Mouse (Mus musculus) cerebellum, adult 2 months (tissue): ENCODE data around the gene Vmn2r86.
"Not testable (repeated sequence)": the region's sequence is repeated elsewhere in the genome, so short reads cannot be mapped to it uniquely, and the experiment has no call there.

Experiments
- CTCF ChIP-seq: fragments of 200-500 bp; IDR thresholded peaks from 2 replicates; pipeline ENCODE4 v1.5.1; 2011; ENCODE audit warnings: low read depth, mild to moderate bottlenecking, control low read depth, low read length, moderate library complexity, borderline replicate concordance; ENCODE audit not compliant: insufficient read depth
- POLR2A ChIP-seq: fragments of 200-500 bp; IDR thresholded peaks from 2 replicates; pipeline ENCODE4 v1.6.1; 2011; ENCODE audit warnings: low read length, control low read depth, borderline replicate concordance; ENCODE audit not compliant: insufficient read depth

- TF ChIP-seq POLR2A, CTCF: not testable (repeated sequence)
Observed at GRCm38 (mm10) chr10:130429603-130430002, 26.2 kb downstream of the Vmn2r86 start, which contains the start of gene Vmn2r85.
